Mouse (Mus musculus): ENCODE data around the gene Tbc1d10a. TPM values are rescaled to one million over a fixed set of nuclear protein-coding genes. Genes with fewer than 3 reads are reported as not detected.

The Tbc1d10a gene
- polyA plus RNA-seq, 1 experiment: 18.3 TPM

GRCm38 (mm10) chr11:4246126-4246525 is 59.5 kb downstream of the Tbc1d10a start:
- Histone ChIP-seq H3K4me3 (ENCODE audit: insufficient read depth, low read length) (no peak overlapping the region), H3K27ac (ENCODE audit: insufficient read depth, low read length) (no peak overlapping the region), H3K4me1 (ENCODE audit: control insufficient read depth, insufficient read depth, low read length) (no peaks in the 10 kb centered on the region)
- no peak for TF ChIP-seq POLR2A (IDR thresholded peaks at IDR 0.05; ENCODE audit: low read depth, low read length)
- no peak for TF ChIP-seq CTCF (IDR thresholded peaks at IDR 0.05; ENCODE audit: borderline replicate concordance, insufficient read depth, low read length)

GRCm38 (mm10) chr11:4246623-4247022 is 60.0 kb downstream of the Tbc1d10a start:
- no peak for TF ChIP-seq POLR2A (IDR thresholded peaks at IDR 0.05; ENCODE audit: low read depth, low read length)
- Histone ChIP-seq H3K4me1 (ENCODE audit: control insufficient read depth, insufficient read depth, low read length) (no peaks in the 10 kb centered on the region), H3K27ac (ENCODE audit: insufficient read depth, low read length) (no peak overlapping the region), H3K4me3 (ENCODE audit: insufficient read depth, low read length) (no peak overlapping the region)

- no peak for TF ChIP-seq POLR2A (IDR thresholded peaks at IDR 0.05; ENCODE audit: low read depth, low read length)
- no peak for TF ChIP-seq CTCF (IDR thresholded peaks at IDR 0.05; ENCODE audit: borderline replicate concordance, insufficient read depth, low read length)
- no peaks in the 10 kb centered on the region for H3K4me1 ChIP-seq (ENCODE audit: control insufficient read depth, insufficient read depth, low read length)
- no peak overlapping the region for H3K4me3 ChIP-seq (ENCODE audit: insufficient read depth, low read length)
- H3K27ac ChIP-seq (ENCODE audit: insufficient read depth, low read length): no peak overlapping the region
Observed at GRCm38 (mm10) chr11:4247201-4247959, 60.8 kb downstream of the Tbc1d10a start.

GRCm38 (mm10) chr11:4249151-4249550 is 62.6 kb downstream of the Tbc1d10a start:
- Histone ChIP-seq H3K27ac (ENCODE audit: insufficient read depth, low read length) (no peak overlapping the region), H3K4me1 (ENCODE audit: control insufficient read depth, insufficient read depth, low read length) (no peaks in the 10 kb centered on the region), H3K4me3 (ENCODE audit: insufficient read depth, low read length) (no peak overlapping the region)
- no peak for TF ChIP-seq POLR2A (IDR thresholded peaks at IDR 0.05; ENCODE audit: low read depth, low read length)

GRCm38 (mm10) chr11:4250290-4250689 is 63.7 kb downstream of the Tbc1d10a start:
- TF ChIP-seq POLR2A (IDR thresholded peaks at IDR 0.05; ENCODE audit: low read depth, low read length) (no peak), CTCF (IDR thresholded peaks at IDR 0.05; ENCODE audit: borderline replicate concordance, insufficient read depth, low read length) (no peak)
- no peak overlapping the region for H3K4me3 ChIP-seq (ENCODE audit: insufficient read depth, low read length)
- H3K4me1 ChIP-seq (ENCODE audit: control insufficient read depth, insufficient read depth, low read length): no peaks in the 10 kb centered on the region
- no peak overlapping the region for H3K27ac ChIP-seq (ENCODE audit: insufficient read depth, low read length)

GRCm38 (mm10) chr11:4251376-4251775 is 64.8 kb downstream of the Tbc1d10a start:
- H3K27ac ChIP-seq (ENCODE audit: insufficient read depth, low read length): no peak overlapping the region
- TF ChIP-seq POLR2A (IDR thresholded peaks at IDR 0.05; ENCODE audit: low read depth, low read length) (no peak), CTCF (IDR thresholded peaks at IDR 0.05; ENCODE audit: borderline replicate concordance, insufficient read depth, low read length) (no peak)
- no peak overlapping the region for H3K4me3 ChIP-seq (ENCODE audit: insufficient read depth, low read length)
- H3K4me1 ChIP-seq (ENCODE audit: control insufficient read depth, insufficient read depth, low read length): no peaks in the 10 kb centered on the region

- TF ChIP-seq POLR2A (IDR thresholded peaks at IDR 0.05; ENCODE audit: low read depth, low read length) (no peak), CTCF (IDR thresholded peaks at IDR 0.05; ENCODE audit: borderline replicate concordance, insufficient read depth, low read length) (no peak)
- Histone ChIP-seq H3K27ac (ENCODE audit: insufficient read depth, low read length) (no peak overlapping the region), H3K4me1 (ENCODE audit: control insufficient read depth, insufficient read depth, low read length) (no peaks in the 10 kb centered on the region), H3K4me3 (ENCODE audit: insufficient read depth, low read length) (no peak overlapping the region)
Observed at GRCm38 (mm10) chr11:4252886-4253285, 66.3 kb downstream of the Tbc1d10a start.

GRCm38 (mm10) chr11:4256846-4257607 is 70.4 kb downstream of the Tbc1d10a start, which contains the start of gene Lif:
Lif (plus strand) TSS chr11:4257557.
- Histone ChIP-seq H3K4me1 (ENCODE audit: control insufficient read depth, insufficient read depth, low read length) (peaks cover 3% of the 10 kb centered on the region; the same call in 1 of the 2 replicates), H3K4me3 (ENCODE audit: insufficient read depth, low read length) (no peak within 1 kb of the TSS), H3K27ac (ENCODE audit: insufficient read depth, low read length) (no peak within 1 kb of the TSS)
- TF ChIP-seq CTCF (IDR thresholded peaks at IDR 0.05; ENCODE audit: borderline replicate concordance, insufficient read depth, low read length) (no peak), POLR2A (IDR thresholded peaks at IDR 0.05; ENCODE audit: low read depth, low read length) (no peak)

GRCm38 (mm10) chr11:4257756-4258155 is 71.2 kb downstream of the Tbc1d10a start:
- TF ChIP-seq POLR2A (IDR thresholded peaks at IDR 0.05; ENCODE audit: low read depth, low read length): no peak
- TF ChIP-seq CTCF (IDR thresholded peaks at IDR 0.05; ENCODE audit: borderline replicate concordance, insufficient read depth, low read length): no peak

GRCm38 (mm10) chr11:4258657-4259082 is 72.1 kb downstream of the Tbc1d10a start:
- Histone ChIP-seq H3K4me3 (ENCODE audit: insufficient read depth, low read length) (no peak overlapping the region), H3K4me1 (ENCODE audit: control insufficient read depth, insufficient read depth, low read length) (peaks cover 7% of the 10 kb centered on the region; the same call in 1 of the 2 replicates), H3K27ac (ENCODE audit: insufficient read depth, low read length) (no peak overlapping the region)
- TF ChIP-seq CTCF (IDR thresholded peaks at IDR 0.05; ENCODE audit: borderline replicate concordance, insufficient read depth, low read length): peak; percentile 99
- TF ChIP-seq POLR2A (IDR thresholded peaks at IDR 0.05; ENCODE audit: low read depth, low read length): no peak

More at GRCm38 (mm10) chr11:4257756-4258155, 71.2 kb downstream of the Tbc1d10a start:
- H3K27ac ChIP-seq (ENCODE audit: insufficient read depth, low read length): no peak overlapping the region
- H3K4me3 ChIP-seq (ENCODE audit: insufficient read depth, low read length): no peak overlapping the region
- H3K4me1 ChIP-seq (ENCODE audit: control insufficient read depth, insufficient read depth, low read length): peaks cover 3% of the 10 kb centered on the region; the same call in 1 of the 2 replicates

All from embryonic fibroblast, embryonic 13.5 days (primary cell).